Mouse (Mus musculus): ENCODE measurements around the gene Ggnbp2. TPM values are rescaled to one million over a fixed set of nuclear protein-coding genes. Genes with fewer than 3 reads are reported as not detected.
A peak's percentile ranks its signal among the peaks of the same experiment; 100 is the strongest.

Gene Ggnbp2
- total RNA-seq, 1 experiment from 2014 or later, result 286 TPM

GRCm38 (mm10) chr11:84828516-84829399, 41.9 kb downstream of the Ggnbp2 start, which contains the start of gene Dhrs11:
Gene Dhrs11 (minus strand): TSS chr11:84828994.
- peak; percentile 83 for ATAC-seq (ENCODE audit: extremely low read depth, insufficient number of reproducible peaks, low FRiP score, poor library complexity, severe bottlenecking)

- no peak for ATAC-seq (ENCODE audit: extremely low read depth, insufficient number of reproducible peaks, low FRiP score, poor library complexity, severe bottlenecking)
Measured at GRCm38 (mm10) chr11:84827901-84828503, 42.6 kb downstream of the Ggnbp2 start.

GRCm38 (mm10) chr11:84827492-84827891, 43.1 kb downstream of the Ggnbp2 start:
- no peak for ATAC-seq (ENCODE audit: extremely low read depth, insufficient number of reproducible peaks, low FRiP score, poor library complexity, severe bottlenecking)

GRCm38 (mm10) chr11:84826185-84826584, 44.4 kb downstream of the Ggnbp2 start:
- no peak for ATAC-seq (ENCODE audit: extremely low read depth, insufficient number of reproducible peaks, low FRiP score, poor library complexity, severe bottlenecking)

GRCm38 (mm10) chr11:84825261-84825807, 45.3 kb downstream of the Ggnbp2 start:
- no peak for ATAC-seq (ENCODE audit: extremely low read depth, insufficient number of reproducible peaks, low FRiP score, poor library complexity, severe bottlenecking)

- ATAC-seq (ENCODE audit: extremely low read depth, insufficient number of reproducible peaks, low FRiP score, poor library complexity, severe bottlenecking), result no peak
Measured at GRCm38 (mm10) chr11:84823484-84823897, 47.1 kb downstream of the Ggnbp2 start.

- no peak for ATAC-seq (ENCODE audit: extremely low read depth, insufficient number of reproducible peaks, low FRiP score, poor library complexity, severe bottlenecking)
Measured at GRCm38 (mm10) chr11:84822487-84822886, 48.1 kb downstream of the Ggnbp2 start.

GRCm38 (mm10) chr11:84821131-84821770, 49.4 kb downstream of the Ggnbp2 start:
- no peak for ATAC-seq (ENCODE audit: extremely low read depth, insufficient number of reproducible peaks, low FRiP score, poor library complexity, severe bottlenecking)

- ATAC-seq (ENCODE audit: extremely low read depth, insufficient number of reproducible peaks, low FRiP score, poor library complexity, severe bottlenecking), result peak; percentile 86
Measured at GRCm38 (mm10) chr11:84818961-84819692, 51.5 kb downstream of the Ggnbp2 start, which contains the start of gene Mrm1. Gene Mrm1 (minus strand): TSS chr11:84819515.

- peak; percentile 58 for ATAC-seq (ENCODE audit: extremely low read depth, insufficient number of reproducible peaks, low FRiP score, poor library complexity, severe bottlenecking)
Measured at GRCm38 (mm10) chr11:84818085-84818960, 52.3 kb downstream of the Ggnbp2 start.

GRCm38 (mm10) chr11:84817362-84817761, 53.3 kb downstream of the Ggnbp2 start:
- no peak for ATAC-seq (ENCODE audit: extremely low read depth, insufficient number of reproducible peaks, low FRiP score, poor library complexity, severe bottlenecking)

GRCm38 (mm10) chr11:84813724-84814510, 56.7 kb downstream of the Ggnbp2 start:
- peak; percentile 51 for ATAC-seq (ENCODE audit: extremely low read depth, insufficient number of reproducible peaks, low FRiP score, poor library complexity, severe bottlenecking)

- ATAC-seq (ENCODE audit: extremely low read depth, insufficient number of reproducible peaks, low FRiP score, poor library complexity, severe bottlenecking), result no peak
Measured at GRCm38 (mm10) chr11:84804373-84804772, 66.2 kb downstream of the Ggnbp2 start.

GRCm38 (mm10) chr11:84797627-84798353, 72.8 kb downstream of the Ggnbp2 start:
- peak; percentile 65 for ATAC-seq (ENCODE audit: extremely low read depth, insufficient number of reproducible peaks, low FRiP score, poor library complexity, severe bottlenecking)

- no peak for ATAC-seq (ENCODE audit: extremely low read depth, insufficient number of reproducible peaks, low FRiP score, poor library complexity, severe bottlenecking)
Measured at GRCm38 (mm10) chr11:84797026-84797425, 73.6 kb downstream of the Ggnbp2 start.

- ATAC-seq (ENCODE audit: extremely low read depth, insufficient number of reproducible peaks, low FRiP score, poor library complexity, severe bottlenecking), result no peak
Measured at GRCm38 (mm10) chr11:84794496-84795113, 76.0 kb downstream of the Ggnbp2 start.
